Mouse (Mus musculus) E14TG2a.4 (cell line): ENCODE data around the gene Ppdpf.

Source experiments
- CTCF ChIP-seq: conservative IDR thresholded peaks from 2 replicates; pipeline ENCODE4 v1.5.1; 2014; ENCODE audit warnings: low read length
- POU5F1 ChIP-seq: IDR thresholded peaks from 2 replicates; pipeline ENCODE4 v1.6.1; 2014; ENCODE audit warnings: low read length, borderline replicate concordance

DNA sequence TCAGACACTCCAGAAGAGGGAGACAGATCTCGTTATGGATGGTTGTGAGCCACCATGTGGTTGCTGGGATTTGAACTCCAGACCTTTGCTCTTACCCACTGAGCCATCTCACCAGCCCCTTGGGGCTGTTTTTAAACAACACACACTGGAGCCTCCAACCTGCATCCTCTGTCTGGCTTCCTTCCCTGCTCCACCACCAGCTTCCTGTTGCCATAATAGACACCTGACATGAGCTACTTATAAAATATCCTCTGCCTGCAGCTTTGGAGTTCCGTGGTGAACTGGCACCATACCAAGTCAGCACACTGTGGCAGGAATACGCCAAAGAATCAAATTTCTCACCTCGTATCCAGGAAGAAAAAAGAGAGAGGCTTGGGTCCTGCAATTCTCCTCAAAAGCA, 26.2 kb upstream of the Ppdpf start:
- no peak for TF ChIP-seq CTCF
- no peak for TF ChIP-seq POU5F1
